Mouse (Mus musculus) stomach, embryonic 15.5 days (tissue): Measurements from ENCODE around the gene Slc6a19. TPM values are rescaled to one million over a fixed set of nuclear protein-coding genes. Genes with fewer than 3 reads are reported as not detected.

Experiments
- ATAC-seq: fragments of 200-750 bp; cut with Nextera tagmentation; 2 replicates; pipeline ENCODE4 v1.8.0; 2017; ENCODE audit warnings: low read depth, moderate number of reproducible peaks, moderate TSS enrichment; ENCODE audit not compliant: insufficient read depth, low FRiP score
- H3K27ac ChIP-seq: fragments of 300-500 bp; sonication (generic); 2 replicates; pipeline ENCODE4 v1.5.1; 2015; ENCODE audit warnings: mild to moderate bottlenecking, inconsistent platforms
- H3K27me3 ChIP-seq: fragments of 300-500 bp; sonication (generic); replicated peaks from 2 replicates; pipeline ENCODE4 v1.6.1; 2015; ENCODE audit warnings: inconsistent platforms
- H3K36me3 ChIP-seq: fragments of 300-500 bp; sonication (generic); 2 replicates; pipeline ENCODE4 v1.6.1; 2015; ENCODE audit warnings: inconsistent platforms
- H3K4me1 ChIP-seq: fragments of 300-500 bp; sonication (generic); 2 replicates; pipeline ENCODE4 v1.6.1; 2015; ENCODE audit warnings: inconsistent platforms
- H3K4me2 ChIP-seq: fragments of 300-500 bp; sonication (generic); 2 replicates; pipeline ENCODE4 v1.6.1; 2015; ENCODE audit warnings: mild to moderate bottlenecking, inconsistent platforms
- H3K4me3 ChIP-seq: fragments of 300-500 bp; sonication (generic); replicated peaks from 2 replicates; pipeline ENCODE4 v1.5.1; 2015; ENCODE audit warnings: inconsistent platforms
- H3K9ac ChIP-seq: fragments of 300-500 bp; sonication (generic); 2 replicates; pipeline ENCODE4 v1.6.1; 2015; ENCODE audit warnings: inconsistent platforms
- H3K9me3 ChIP-seq: fragments of 300-500 bp; sonication (generic); 2 replicates; pipeline ENCODE4 v1.6.1; 2016; ENCODE audit warnings: inconsistent platforms
- WGBS: fragments of 180-500 bp; shearing (Covaris S2); methylation state at CpG from one replicate; pipeline ENCODE4 v1.1.7; 2015; 5-methylcytosine and 5-hydroxymethylcytosine counted together
- polyA plus RNA-seq: library from polyadenylated mRNA; unstranded; fragments of >200 nt; fragmentation: Nextera tagmentation; extraction: Ambion mirVana; gene quantifications from 2 replicates; pipeline ENCODE4 v1.2.1, GENCODE M21; 2015

The Slc6a19 gene
- polyA plus RNA-seq, 1 experiment from 2014 or later: 1.9 TPM

- Histone ChIP-seq H3K9ac (0 out of 2 replicates have a peak within 1 kb of the TSS, but pooled peaks have one; percentile 10), H3K4me2 (peak within 1 kb of the TSS; percentile 73), H3K9me3 (no peaks in the 10 kb centered on the region), H3K27me3 (0 out of 2 replicates have a peak, but pooled peaks cover 4% of the 10 kb centered on the region), H3K4me1 (peaks cover 3% of the 10 kb centered on the region; the same call in 1 of the 2 replicates), H3K36me3 (no peaks in the 10 kb centered on the region), H3K4me3 (peak within 1 kb of the TSS; percentile 35), H3K27ac (no peak within 1 kb of the TSS)
- peak; percentile 29; the same call in 1 of the 2 replicates for ATAC-seq
- WGBS: 5% methylated on average over 48 of the region's 48 CpGs
These were observed 28.4 kb upstream of the Slc6a19 start, which contains the start of gene Slc12a7 for GRCm38 (mm10) chr13:73732742-73733700. Slc12a7 (plus strand) TSS chr13:73733094.

- Histone ChIP-seq H3K27ac (no peak overlapping the region), H3K4me2 (peak overlapping the region; percentile 73), H3K27me3 (0 out of 2 replicates have a peak, but pooled peaks cover 4% of the 10 kb centered on the region), H3K4me1 (peaks cover 3% of the 10 kb centered on the region; the same call in 1 of the 2 replicates), H3K4me3 (peak overlapping the region; percentile 35), H3K36me3 (no peaks in the 10 kb centered on the region), H3K9me3 (no peaks in the 10 kb centered on the region), H3K9ac (no peak overlapping the region)
- WGBS: 65% methylated on average over 7 of the region's 7 CpGs
- no peak for ATAC-seq
These were observed 27.6 kb upstream of the Slc6a19 start for GRCm38 (mm10) chr13:73732235-73732634.

- Histone ChIP-seq H3K27ac (no peak overlapping the region), H3K4me2 (no peak overlapping the region), H3K27me3 (0 out of 2 replicates have a peak, but pooled peaks cover 4% of the 10 kb centered on the region), H3K4me3 (no peak overlapping the region), H3K9ac (no peak overlapping the region), H3K36me3 (no peaks in the 10 kb centered on the region), H3K9me3 (no peaks in the 10 kb centered on the region), H3K4me1 (peaks cover 3% of the 10 kb centered on the region; the same call in 1 of the 2 replicates)
- 54% methylated on average over 1 of the region's 1 CpGs for WGBS
- ATAC-seq: no peak
These were observed 26.2 kb upstream of the Slc6a19 start for GRCm38 (mm10) chr13:73730913-73731312.

- Histone ChIP-seq H3K9ac (no peak overlapping the region), H3K36me3 (no peaks in the 10 kb centered on the region), H3K4me1 (peaks cover 3% of the 10 kb centered on the region; the same call in 1 of the 2 replicates), H3K9me3 (no peaks in the 10 kb centered on the region), H3K27me3 (0 out of 2 replicates have a peak, but pooled peaks cover under 1% of the 10 kb centered on the region), H3K4me3 (no peak overlapping the region), H3K27ac (no peak overlapping the region), H3K4me2 (no peak overlapping the region)
- ATAC-seq: peak; percentile 40; the same call in 1 of the 2 replicates
These were observed 24.0 kb upstream of the Slc6a19 start for GRCm38 (mm10) chr13:73728633-73729032.

GRCm38 (mm10) chr13:73727621-73728025, 23.0 kb upstream of the Slc6a19 start:
- no peak overlapping the region for H3K27ac ChIP-seq
- no peaks in the 10 kb centered on the region for H3K4me1 ChIP-seq
- no peaks in the 10 kb centered on the region for H3K9me3 ChIP-seq
- H3K9ac ChIP-seq: no peak overlapping the region
- H3K27me3 ChIP-seq: no peaks in the 10 kb centered on the region
- H3K4me3 ChIP-seq: no peak overlapping the region
- ATAC-seq: no peak
- no peaks in the 10 kb centered on the region for H3K36me3 ChIP-seq
- 46% methylated on average over 2 of the region's 2 CpGs for WGBS
- H3K4me2 ChIP-seq: no peak overlapping the region

GRCm38 (mm10) chr13:73725315-73725714, 20.6 kb upstream of the Slc6a19 start:
- no peaks in the 10 kb centered on the region for H3K36me3 ChIP-seq
- WGBS: 71% methylated on average over 5 of the region's 5 CpGs
- no peak for ATAC-seq
- no peak overlapping the region for H3K9ac ChIP-seq
- H3K4me2 ChIP-seq: no peak overlapping the region
- H3K4me3 ChIP-seq: no peak overlapping the region
- no peaks in the 10 kb centered on the region for H3K9me3 ChIP-seq
- no peak overlapping the region for H3K27ac ChIP-seq
- H3K27me3 ChIP-seq: no peaks in the 10 kb centered on the region
- no peaks in the 10 kb centered on the region for H3K4me1 ChIP-seq

GRCm38 (mm10) chr13:73723081-73723668, 18.5 kb upstream of the Slc6a19 start:
- Histone ChIP-seq H3K9me3 (no peaks in the 10 kb centered on the region), H3K4me3 (no peak overlapping the region), H3K4me1 (no peaks in the 10 kb centered on the region), H3K27ac (no peak overlapping the region), H3K4me2 (no peak overlapping the region), H3K9ac (no peak overlapping the region), H3K36me3 (no peaks in the 10 kb centered on the region), H3K27me3 (no peaks in the 10 kb centered on the region)
- 29% methylated on average over 8 of the region's 8 CpGs for WGBS
- no peak for ATAC-seq

GRCm38 (mm10) chr13:73720241-73720640, 15.6 kb upstream of the Slc6a19 start:
- no peak for ATAC-seq
- Histone ChIP-seq H3K4me3 (no peak overlapping the region), H3K27ac (no peak overlapping the region), H3K4me2 (no peak overlapping the region), H3K9ac (no peak overlapping the region), H3K36me3 (no peaks in the 10 kb centered on the region), H3K9me3 (no peaks in the 10 kb centered on the region), H3K4me1 (no peaks in the 10 kb centered on the region), H3K27me3 (no peaks in the 10 kb centered on the region)
- 80% methylated on average over 4 of the region's 4 CpGs for WGBS

GRCm38 (mm10) chr13:73718225-73718624, 13.6 kb upstream of the Slc6a19 start:
- Histone ChIP-seq H3K4me2 (no peak overlapping the region), H3K4me3 (no peak overlapping the region), H3K9me3 (no peaks in the 10 kb centered on the region), H3K4me1 (no peaks in the 10 kb centered on the region), H3K36me3 (no peaks in the 10 kb centered on the region), H3K27me3 (no peaks in the 10 kb centered on the region), H3K9ac (no peak overlapping the region), H3K27ac (no peak overlapping the region)
- 1% methylated on average over 2 of the region's 2 CpGs for WGBS
- ATAC-seq: 0 out of 2 replicates have a peak, but pooled peaks have one; percentile 22

GRCm38 (mm10) chr13:73714020-73714419, 9.4 kb upstream of the Slc6a19 start:
- H3K4me3 ChIP-seq: no peak overlapping the region

GRCm38 (mm10) chr13:73713204-73713603, 8.5 kb upstream of the Slc6a19 start:
- Histone ChIP-seq H3K4me3 (no peak overlapping the region), H3K27ac (no peak overlapping the region), H3K36me3 (no peaks in the 10 kb centered on the region), H3K9me3 (no peaks in the 10 kb centered on the region), H3K27me3 (no peaks in the 10 kb centered on the region), H3K9ac (no peak overlapping the region), H3K4me1 (no peaks in the 10 kb centered on the region), H3K4me2 (no peak overlapping the region)
- 71% methylated on average over 4 of the region's 4 CpGs for WGBS
- no peak for ATAC-seq

More at GRCm38 (mm10) chr13:73714020-73714419, 9.4 kb upstream of the Slc6a19 start:
- Histone ChIP-seq H3K9me3 (no peaks in the 10 kb centered on the region), H3K27ac (no peak overlapping the region), H3K4me2 (no peak overlapping the region), H3K36me3 (no peaks in the 10 kb centered on the region), H3K9ac (no peak overlapping the region), H3K27me3 (no peaks in the 10 kb centered on the region), H3K4me1 (no peaks in the 10 kb centered on the region)
- ATAC-seq: no peak
- 63% methylated on average over 2 of the region's 2 CpGs for WGBS

- ATAC-seq: no peak
- no peak overlapping the region for H3K4me2 ChIP-seq
- no peak overlapping the region for H3K4me3 ChIP-seq
- H3K9me3 ChIP-seq: no peaks in the 10 kb centered on the region
- H3K9ac ChIP-seq: no peak overlapping the region
- H3K27me3 ChIP-seq: no peaks in the 10 kb centered on the region
- no peak overlapping the region for H3K27ac ChIP-seq
- WGBS: 73% methylated on average over 3 of the region's 3 CpGs
- H3K36me3 ChIP-seq: no peaks in the 10 kb centered on the region
- H3K4me1 ChIP-seq: no peaks in the 10 kb centered on the region
These were observed 7.6 kb upstream of the Slc6a19 start for GRCm38 (mm10) chr13:73712228-73712627.
